Mouse (Mus musculus): ENCODE measurements around the gene Rnf126.

The Rnf126 gene

GRCm38 (mm10) chr10:79766508-79767325 is at the start of gene Rnf126:
TSS of gene Rnf126 (minus strand) at chr10:79766952.
- peak; percentile 99 to 100 for DNase-seq

GRCm38 (mm10) chr10:79815671-79816494 is 49.1 kb upstream of the Rnf126 start:
- no peak for DNase-seq

- DNase-seq, result no peak
Observed at GRCm38 (mm10) chr10:79814271-79814842, 47.6 kb upstream of the Rnf126 start.

- peak; percentile 95 to 97 for DNase-seq
Observed at GRCm38 (mm10) chr10:79811736-79812637, 45.2 kb upstream of the Rnf126 start.

GRCm38 (mm10) chr10:79808728-79809127 is 42.0 kb upstream of the Rnf126 start:
- no peak for DNase-seq

- peak; percentile 84 to 85 for DNase-seq
Observed at GRCm38 (mm10) chr10:79807826-79808225, 41.1 kb upstream of the Rnf126 start.

- DNase-seq, result no peak
Observed at GRCm38 (mm10) chr10:79806972-79807371, 40.2 kb upstream of the Rnf126 start.

GRCm38 (mm10) chr10:79806331-79806730 is 39.6 kb upstream of the Rnf126 start:
- DNase-seq, result no peak

GRCm38 (mm10) chr10:79805636-79806035 is 38.9 kb upstream of the Rnf126 start:
- DNase-seq, result no peak

GRCm38 (mm10) chr10:79803716-79804323 is 37.1 kb upstream of the Rnf126 start:
- peak; percentile 90 to 94 for DNase-seq

- DNase-seq, result peak in 1 of 2 experiments; percentile 44
Observed at GRCm38 (mm10) chr10:79802331-79802971, 35.7 kb upstream of the Rnf126 start.

- no peak for DNase-seq
Observed at GRCm38 (mm10) chr10:79801837-79802236, 35.1 kb upstream of the Rnf126 start.

GRCm38 (mm10) chr10:79800508-79800907 is 33.8 kb upstream of the Rnf126 start:
- peak in 1 of 2 experiments; percentile 57 for DNase-seq

- DNase-seq, result no peak
Observed at GRCm38 (mm10) chr10:79798289-79798928, 31.7 kb upstream of the Rnf126 start.

- DNase-seq, result peak in 1 of 2 experiments; percentile 37
Observed at GRCm38 (mm10) chr10:79797326-79797725, 30.6 kb upstream of the Rnf126 start.

GRCm38 (mm10) chr10:79795905-79796304 is 29.2 kb upstream of the Rnf126 start:
- no peak for DNase-seq

- DNase-seq, result peak; percentile 57 to 62
Observed at GRCm38 (mm10) chr10:79794491-79794931, 27.8 kb upstream of the Rnf126 start.

GRCm38 (mm10) chr10:79793738-79794490 is 27.2 kb upstream of the Rnf126 start:
- DNase-seq, result peak; percentile 67 to 71

- DNase-seq, result peak; percentile 93 to 94
Observed at GRCm38 (mm10) chr10:79793051-79793737, 26.4 kb upstream of the Rnf126 start, which contains the start of gene Palm. TSS of gene Palm (plus strand) at chr10:79793572.
